Mouse (Mus musculus) midbrain, postnatal 0 days (tissue): ENCODE data around the gene Fam169b. TPM values are rescaled to one million over a fixed set of nuclear protein-coding genes. Genes with fewer than 3 reads are reported as not detected.
A peak's percentile ranks its signal among the peaks of the same experiment; 100 is the strongest.

Experiments used
- ATAC-seq: fragments of 200-750 bp; cut with Nextera tagmentation; 2 replicates; pipeline ENCODE4 v1.8.0; 2017; ENCODE audit warnings: moderate number of reproducible peaks, mild to moderate bottlenecking, moderate TSS enrichment, moderate library complexity; ENCODE audit not compliant: low FRiP score
- DNase-seq: peaks from one replicate; pipeline ENCODE4 v3.0.0-alpha.2; 2015; ENCODE audit warnings: low spot score
- H3K27ac ChIP-seq: fragments of 300-500 bp; sonication (generic); 2 replicates; pipeline ENCODE4 v1.5.1; 2014; ENCODE audit warnings: low read depth, mild to moderate bottlenecking, low read length, mixed read lengths
- H3K27me3 ChIP-seq: fragments of 300-500 bp; sonication (generic); 2 replicates; pipeline ENCODE4 v1.6.1; 2014; ENCODE audit warnings: low read length, control low read depth, mixed read lengths; ENCODE audit not compliant: insufficient read depth
- H3K36me3 ChIP-seq: fragments of 300-500 bp; sonication (generic); 2 replicates; pipeline ENCODE4 v1.6.1; 2014; ENCODE audit warnings: low read length, control low read depth, mixed read lengths; ENCODE audit not compliant: insufficient read depth
- H3K4me1 ChIP-seq: fragments of 300-500 bp; sonication (generic); 2 replicates; pipeline ENCODE4 v1.6.1; 2014; ENCODE audit warnings: mild to moderate bottlenecking, control low read depth, antibody characterized with exemption, low read length, mixed read lengths; ENCODE audit not compliant: insufficient read depth
- H3K4me2 ChIP-seq: fragments of 300-500 bp; sonication (generic); 2 replicates; pipeline ENCODE4 v1.6.1; 2014; ENCODE audit warnings: low read depth, mild to moderate bottlenecking, low read length, mixed read lengths; ENCODE audit not compliant: poor library complexity, severe bottlenecking
- H3K4me3 ChIP-seq: fragments of 300-500 bp; sonication (generic); 2 replicates; pipeline ENCODE4 v1.5.1; 2014; ENCODE audit warnings: low read depth, mild to moderate bottlenecking, low read length, moderate library complexity
- H3K9ac ChIP-seq: fragments of 300-500 bp; sonication (generic); replicated peaks from 2 replicates; pipeline ENCODE4 v1.6.1; 2014; ENCODE audit warnings: mild to moderate bottlenecking, low read length, moderate library complexity, mixed read lengths; ENCODE audit not compliant: poor library complexity, severe bottlenecking
- H3K9me3 ChIP-seq: fragments of 300-500 bp; sonication (generic); 2 replicates; pipeline ENCODE4 v1.6.1; 2016; ENCODE audit warnings: low read length, control low read depth
- CTCF ChIP-seq: IDR thresholded peaks from 2 replicates; pipeline ENCODE4 v1.5.1; 2016; ENCODE audit warnings: antibody characterized with exemption, mild to moderate bottlenecking
- WGBS: fragments of 180-500 bp; shearing (Covaris S2); extraction: QIAGEN DNeasy Blood & Tissue Kit; methylation state at CpG from one replicate; pipeline ENCODE4 v1.1.7; 2014; 5-methylcytosine and 5-hydroxymethylcytosine counted together
- polyA plus RNA-seq: library from polyadenylated mRNA; unstranded; fragments of >200 nt; fragmentation: Nextera tagmentation; extraction: Ambion mirVana; gene quantifications from 2 replicates; pipeline ENCODE4 v1.2.1, GENCODE M21; 2015
- total RNA-seq: library from RNA; depleted of rRNA; stranded (reverse); fragments of >200 nt; gene quantifications from 2 replicates; pipeline ENCODE4 v1.2.3, GENCODE M21; 2014

Fam169b gene
- total and polyA plus RNA-seq, 2 experiments from 2014 or later: not detected

- Histone ChIP-seq H3K36me3 (no peaks in the 10 kb centered on the region), H3K27me3 (peaks cover 8% of the 10 kb centered on the region; the same call in 1 of the 2 replicates), H3K27ac (no peak overlapping the region), H3K4me3 (peak overlapping the region; percentile 29), H3K9me3 (no peaks in the 10 kb centered on the region), H3K9ac (0 out of 2 replicates have a peak overlapping the region, but pooled peaks have one; percentile 39), H3K4me2 (peak overlapping the region; percentile 72), H3K4me1 (peaks cover 9% of the 10 kb centered on the region; the same call in 1 of the 2 replicates)
- ATAC-seq (no peak), DNase-seq (no peak)
- no peak for TF ChIP-seq CTCF
- WGBS: 6% methylated on average over 35 of the region's 36 CpGs
These were observed 2.4 kb downstream of the Fam169b start for GRCm38 (mm10) chr7:68275838-68276731.

DNA sequence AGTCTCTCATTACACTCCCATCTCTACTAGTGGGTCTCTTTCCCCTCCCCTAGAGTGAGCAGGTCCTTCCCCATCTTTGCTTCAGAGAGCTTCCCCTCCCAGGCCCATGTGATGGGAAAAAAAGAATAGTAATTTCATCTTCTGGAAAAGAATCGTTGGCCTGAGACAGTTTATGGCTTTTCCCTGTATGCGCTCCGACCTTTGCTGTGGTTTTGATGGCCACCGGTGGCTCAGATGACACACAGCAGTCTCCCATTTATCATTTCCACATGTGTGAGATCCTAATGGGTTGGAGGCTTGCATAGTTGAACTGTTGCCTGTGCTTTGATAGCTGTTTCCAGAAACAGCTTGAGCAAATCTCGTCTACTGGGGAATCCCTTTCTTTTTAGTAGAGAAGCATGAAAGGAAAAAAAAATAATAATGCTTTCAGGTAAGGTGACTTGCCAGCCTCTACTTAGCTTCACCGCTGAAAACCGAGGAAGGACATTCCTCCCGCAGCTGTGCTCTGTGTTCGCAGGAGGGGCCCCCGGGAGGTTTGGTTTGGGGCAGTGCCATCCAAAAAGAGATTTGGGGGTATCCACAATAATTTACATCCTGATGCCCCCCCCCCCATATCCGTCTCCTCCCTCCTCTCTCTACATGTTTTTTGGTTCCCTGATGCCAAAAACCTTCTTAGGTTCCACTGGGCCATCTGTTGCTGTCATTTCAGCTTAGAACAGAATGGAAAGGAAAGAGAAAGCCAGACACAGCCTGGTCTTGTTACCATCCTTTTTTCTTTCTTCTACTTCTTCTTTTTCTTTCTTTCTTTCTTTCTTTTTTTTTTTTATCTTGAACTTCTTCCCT, 3.6 kb downstream of the Fam169b start:
- Histone ChIP-seq H3K27me3 (peaks cover 8% of the 10 kb centered on the region; the same call in 1 of the 2 replicates), H3K9ac (no peak overlapping the region), H3K9me3 (no peaks in the 10 kb centered on the region), H3K4me1 (peaks cover 9% of the 10 kb centered on the region; the same call in 1 of the 2 replicates), H3K4me3 (no peak overlapping the region), H3K36me3 (no peaks in the 10 kb centered on the region), H3K4me2 (no peak overlapping the region), H3K27ac (no peak overlapping the region)
- no peak for TF ChIP-seq CTCF
- WGBS: 54% methylated on average over 11 of the region's 11 CpGs
- DNase-seq (no peak), ATAC-seq (no peak)

- Histone ChIP-seq H3K9me3 (no peaks in the 10 kb centered on the region), H3K4me2 (no peak overlapping the region), H3K27me3 (peaks cover 8% of the 10 kb centered on the region; the same call in 1 of the 2 replicates), H3K4me1 (peaks cover 9% of the 10 kb centered on the region; the same call in 1 of the 2 replicates), H3K9ac (no peak overlapping the region), H3K27ac (no peak overlapping the region), H3K4me3 (no peak overlapping the region), H3K36me3 (no peaks in the 10 kb centered on the region)
- 70% methylated on average over 4 of the region's 4 CpGs for WGBS
- TF ChIP-seq CTCF: no peak
- ATAC-seq: no peak
- DNase-seq: no peak
These were observed 4.2 kb downstream of the Fam169b start for GRCm38 (mm10) chr7:68277897-68278270.

DNA sequence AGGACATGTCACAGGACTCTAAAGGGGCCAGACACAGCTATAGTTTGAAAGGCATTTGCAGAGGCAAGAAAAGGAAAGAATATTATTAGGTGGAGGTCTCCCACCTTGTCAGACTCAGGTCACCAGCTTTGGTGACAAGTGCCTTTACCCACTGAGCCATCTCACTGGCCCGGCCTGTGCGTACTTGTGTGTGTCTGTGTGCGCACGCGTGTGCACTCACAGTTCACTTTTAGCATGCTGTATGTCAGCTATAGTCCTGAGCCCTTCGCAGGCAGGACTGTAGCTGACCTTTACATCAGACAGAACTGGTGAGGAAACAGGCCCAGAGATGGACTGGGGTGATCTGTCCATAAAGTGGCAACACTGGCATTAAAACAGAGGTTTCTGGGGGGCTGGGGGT, 4.7 kb downstream of the Fam169b start:
- no peak for ATAC-seq
- Histone ChIP-seq H3K9ac (no peak overlapping the region), H3K4me2 (no peak overlapping the region), H3K9me3 (no peaks in the 10 kb centered on the region), H3K4me1 (peaks cover 9% of the 10 kb centered on the region; the same call in 1 of the 2 replicates), H3K27me3 (peaks cover 8% of the 10 kb centered on the region; the same call in 1 of the 2 replicates), H3K4me3 (no peak overlapping the region), H3K36me3 (no peaks in the 10 kb centered on the region), H3K27ac (no peak overlapping the region)
- no peak for TF ChIP-seq CTCF
- WGBS: 98% methylated on average over 6 of the region's 6 CpGs
- DNase-seq: no peak

DNA sequence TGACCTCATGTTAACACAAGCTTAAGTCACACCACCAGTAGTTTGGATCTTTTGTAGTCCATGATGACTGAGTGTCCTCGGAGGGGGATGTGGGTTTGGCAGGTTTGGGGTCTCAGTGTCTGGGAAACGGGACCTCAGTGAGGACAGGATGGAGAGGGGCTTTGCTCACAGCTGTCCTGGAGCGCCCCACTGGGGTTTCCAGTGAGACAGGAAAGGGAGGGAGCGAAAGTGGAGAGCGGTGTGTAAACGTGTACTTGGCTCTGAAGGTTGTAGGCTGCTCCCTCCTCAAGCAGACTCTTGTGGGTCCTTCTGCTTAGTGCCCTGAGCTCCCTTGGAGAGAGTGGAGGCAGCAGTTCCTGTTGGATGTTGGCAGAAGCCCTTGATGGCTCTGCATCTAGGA, 5.3 kb downstream of the Fam169b start:
- ATAC-seq (no peak), DNase-seq (no peak)
- H3K27me3 ChIP-seq: peaks cover 8% of the 10 kb centered on the region; the same call in 1 of the 2 replicates
- no peak for TF ChIP-seq CTCF
- peaks cover 9% of the 10 kb centered on the region; the same call in 1 of the 2 replicates for H3K4me1 ChIP-seq
- no peak overlapping the region for H3K4me2 ChIP-seq
- no peak overlapping the region for H3K27ac ChIP-seq
- H3K36me3 ChIP-seq: no peaks in the 10 kb centered on the region
- H3K9me3 ChIP-seq: no peaks in the 10 kb centered on the region
- no peak overlapping the region for H3K4me3 ChIP-seq
- H3K9ac ChIP-seq: no peak overlapping the region
- WGBS: 73% methylated on average over 6 of the region's 6 CpGs
